Mouse (Mus musculus): ENCODE measurements at regions not wholly inside any gene's neighbourhood (a gene's known extent, or its start where the extent isn't known, plus 50 kb on each side); places are given as distances from the start of the nearest gene placed in this dataset.

GRCm38 (mm10) chr15:72341991-72342390 is 1492.4 kb upstream of the Gm6569 start:
- no peak overlapping the region for H3K27ac ChIP-seq (replicated peaks; ENCODE audit: insufficient read depth, low read depth, low read length)
- no peak for TF ChIP-seq CTCF (IDR thresholded peaks at IDR 0.05; ENCODE audit: low read depth, low read length)
- TF ChIP-seq POLR2A (IDR thresholded peaks at IDR 0.05; ENCODE audit: extremely low read depth, insufficient read depth, low read length): no peak
- H3K9ac ChIP-seq (ENCODE audit: low read depth, low read length): no peak overlapping the region
- no peaks in the 10 kb centered on the region for H3K36me3 ChIP-seq (ENCODE audit: control insufficient read depth, insufficient read depth, low read length)
- H3K4me3 ChIP-seq (ENCODE audit: insufficient read depth, low read depth, low read length): no peak overlapping the region
- H3K4me1 ChIP-seq (ENCODE audit: control insufficient read depth, insufficient read depth, low read length): no peaks in the 10 kb centered on the region
- no peaks in the 10 kb centered on the region for H3K79me2 ChIP-seq (ENCODE audit: control insufficient read depth, insufficient read depth, low read length)
- no peak for DNase-seq (ENCODE audit: extremely low read depth, low read depth, low spot score)
- 79% methylated on average over 2 of the region's 2 CpGs for WGBS
- no peaks in the 10 kb centered on the region for H3K27me3 ChIP-seq (ENCODE audit: control insufficient read depth, insufficient read depth, low read length)

- WGBS: 79% methylated on average over 4 of the region's 4 CpGs
- Histone ChIP-seq H3K79me2 (ENCODE audit: control insufficient read depth, insufficient read depth, low read length) (no peaks in the 10 kb centered on the region), H3K9ac (ENCODE audit: low read depth, low read length) (no peak overlapping the region), H3K27me3 (ENCODE audit: control insufficient read depth, insufficient read depth, low read length) (no peaks in the 10 kb centered on the region), H3K36me3 (ENCODE audit: control insufficient read depth, insufficient read depth, low read length) (no peaks in the 10 kb centered on the region), H3K27ac (replicated peaks; ENCODE audit: insufficient read depth, low read depth, low read length) (no peak overlapping the region), H3K4me3 (ENCODE audit: insufficient read depth, low read depth, low read length) (no peak overlapping the region), H3K4me1 (ENCODE audit: control insufficient read depth, insufficient read depth, low read length) (no peaks in the 10 kb centered on the region)
- DNase-seq (ENCODE audit: extremely low read depth, low read depth, low spot score): no peak
- TF ChIP-seq POLR2A (IDR thresholded peaks at IDR 0.05; ENCODE audit: extremely low read depth, insufficient read depth, low read length): no peak
- no peak for TF ChIP-seq CTCF (IDR thresholded peaks at IDR 0.05; ENCODE audit: low read depth, low read length)
Observed at GRCm38 (mm10) chr15:72342504-72342903, 1491.9 kb upstream of the Gm6569 start.

GRCm38 (mm10) chr15:72343794-72344193 is 1490.6 kb upstream of the Gm6569 start:
- no peak overlapping the region for H3K4me3 ChIP-seq (ENCODE audit: insufficient read depth, low read depth, low read length)
- no peaks in the 10 kb centered on the region for H3K27me3 ChIP-seq (ENCODE audit: control insufficient read depth, insufficient read depth, low read length)
- DNase-seq (ENCODE audit: extremely low read depth, low read depth, low spot score): no peak
- no peak for TF ChIP-seq CTCF (IDR thresholded peaks at IDR 0.05; ENCODE audit: low read depth, low read length)
- no peak for TF ChIP-seq POLR2A (IDR thresholded peaks at IDR 0.05; ENCODE audit: extremely low read depth, insufficient read depth, low read length)
- no peak overlapping the region for H3K27ac ChIP-seq (replicated peaks; ENCODE audit: insufficient read depth, low read depth, low read length)
- no peak overlapping the region for H3K9ac ChIP-seq (ENCODE audit: low read depth, low read length)
- no peaks in the 10 kb centered on the region for H3K4me1 ChIP-seq (ENCODE audit: control insufficient read depth, insufficient read depth, low read length)
- H3K79me2 ChIP-seq (ENCODE audit: control insufficient read depth, insufficient read depth, low read length): no peaks in the 10 kb centered on the region
- H3K36me3 ChIP-seq (ENCODE audit: control insufficient read depth, insufficient read depth, low read length): no peaks in the 10 kb centered on the region

- Histone ChIP-seq H3K79me2 (ENCODE audit: control insufficient read depth, insufficient read depth, low read length) (no peaks in the 10 kb centered on the region), H3K9ac (ENCODE audit: low read depth, low read length) (no peak overlapping the region), H3K36me3 (ENCODE audit: control insufficient read depth, insufficient read depth, low read length) (no peaks in the 10 kb centered on the region), H3K4me1 (ENCODE audit: control insufficient read depth, insufficient read depth, low read length) (no peaks in the 10 kb centered on the region), H3K27me3 (ENCODE audit: control insufficient read depth, insufficient read depth, low read length) (no peaks in the 10 kb centered on the region), H3K27ac (replicated peaks; ENCODE audit: insufficient read depth, low read depth, low read length) (no peak overlapping the region), H3K4me3 (ENCODE audit: insufficient read depth, low read depth, low read length) (no peak overlapping the region)
- 65% methylated on average over 4 of the region's 4 CpGs for WGBS
- no peak for DNase-seq (ENCODE audit: extremely low read depth, low read depth, low spot score)
- TF ChIP-seq CTCF (IDR thresholded peaks at IDR 0.05; ENCODE audit: low read depth, low read length): no peak
- TF ChIP-seq POLR2A (IDR thresholded peaks at IDR 0.05; ENCODE audit: extremely low read depth, insufficient read depth, low read length): no peak
Observed at GRCm38 (mm10) chr15:72353371-72353770, 1481.0 kb upstream of the Gm6569 start.

GRCm38 (mm10) chr15:72355626-72356025 is 1478.7 kb upstream of the Gm6569 start:
- Histone ChIP-seq H3K27ac (replicated peaks; ENCODE audit: insufficient read depth, low read depth, low read length) (no peak overlapping the region), H3K4me1 (ENCODE audit: control insufficient read depth, insufficient read depth, low read length) (no peaks in the 10 kb centered on the region), H3K4me3 (ENCODE audit: insufficient read depth, low read depth, low read length) (no peak overlapping the region), H3K36me3 (ENCODE audit: control insufficient read depth, insufficient read depth, low read length) (no peaks in the 10 kb centered on the region), H3K79me2 (ENCODE audit: control insufficient read depth, insufficient read depth, low read length) (no peaks in the 10 kb centered on the region), H3K9ac (ENCODE audit: low read depth, low read length) (no peak overlapping the region), H3K27me3 (ENCODE audit: control insufficient read depth, insufficient read depth, low read length) (no peaks in the 10 kb centered on the region)
- DNase-seq (ENCODE audit: extremely low read depth, low read depth, low spot score): no peak
- no peak for TF ChIP-seq POLR2A (IDR thresholded peaks at IDR 0.05; ENCODE audit: extremely low read depth, insufficient read depth, low read length)
- no peak for TF ChIP-seq CTCF (IDR thresholded peaks at IDR 0.05; ENCODE audit: low read depth, low read length)

GRCm38 (mm10) chr15:72359636-72360035 is 1474.7 kb upstream of the Gm6569 start:
- Histone ChIP-seq H3K79me2 (ENCODE audit: control insufficient read depth, insufficient read depth, low read length) (no peaks in the 10 kb centered on the region), H3K27ac (replicated peaks; ENCODE audit: insufficient read depth, low read depth, low read length) (no peak overlapping the region), H3K4me1 (ENCODE audit: control insufficient read depth, insufficient read depth, low read length) (no peaks in the 10 kb centered on the region), H3K36me3 (ENCODE audit: control insufficient read depth, insufficient read depth, low read length) (no peaks in the 10 kb centered on the region), H3K4me3 (ENCODE audit: insufficient read depth, low read depth, low read length) (no peak overlapping the region), H3K9ac (ENCODE audit: low read depth, low read length) (no peak overlapping the region), H3K27me3 (ENCODE audit: control insufficient read depth, insufficient read depth, low read length) (no peaks in the 10 kb centered on the region)
- DNase-seq (ENCODE audit: extremely low read depth, low read depth, low spot score): no peak
- 82% methylated on average over 6 of the region's 6 CpGs for WGBS
- TF ChIP-seq CTCF (IDR thresholded peaks at IDR 0.05; ENCODE audit: low read depth, low read length) (no peak), POLR2A (IDR thresholded peaks at IDR 0.05; ENCODE audit: extremely low read depth, insufficient read depth, low read length) (no peak)
